16 mouse cellular contexts compared by ENCODE assay signal in the genomic region with DNA sequence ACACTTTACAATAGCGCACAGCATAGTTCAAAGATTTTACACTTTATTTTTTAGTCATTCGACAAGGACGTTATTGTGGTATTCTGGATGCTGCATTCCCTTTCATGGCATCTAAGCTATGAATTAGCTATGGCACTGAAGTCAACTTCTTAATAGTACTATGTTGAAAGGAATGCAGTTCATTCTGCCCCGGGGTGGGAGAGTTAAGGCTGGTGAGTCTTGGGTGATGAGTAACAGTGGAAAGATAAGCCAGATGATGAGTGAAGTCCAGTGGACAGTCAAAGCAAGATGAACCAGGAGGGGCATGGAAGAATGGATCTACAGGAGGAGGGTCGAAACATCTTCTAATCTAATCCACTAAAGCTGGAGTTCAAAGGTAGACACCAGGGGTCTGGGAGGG.
"Had no signal": no experiment of that assay in that cellular context is flagged by ENCODE, and none has a peak within 500 bp of the region (broad histone marks: within the 10 kb centered on the region; RNA-seq: fewer than 3 reads in every experiment).

No protein-coding gene starts in this region.

- H3K4me2 ChIP-seq: liver, embryonic 13.5 days; midbrain, embryonic 13.5 days; neural tube, embryonic 13.5 days had no signal

- H3K36me3 ChIP-seq: liver, embryonic 13.5 days; midbrain, embryonic 13.5 days; neural tube, embryonic 13.5 days had no signal

- DNase-seq: kidney, adult 9 months; kidney, postnatal 14 days; layer of hippocampus, adult 9-11 months; liver, embryonic 13.5 days; lung, adult 2 months; lung, postnatal 14 days; lung, postnatal 4 days; retina, postnatal 1 day; right cerebral cortex, postnatal 25 days; thymus, adult 18-20 months; thymus, postnatal 36 days had no signal

- H3K9ac ChIP-seq: liver, embryonic 13.5 days; midbrain, embryonic 13.5 days; neural tube, embryonic 13.5 days had no signal

- H3K27me3 ChIP-seq: liver, embryonic 13.5 days; midbrain, embryonic 13.5 days; neural tube, embryonic 13.5 days had no signal

- H3K27ac ChIP-seq: layer of hippocampus, adult 2 months; liver, embryonic 13.5 days; midbrain, embryonic 13.5 days; neural tube, embryonic 13.5 days had no signal

- H3K4me3 ChIP-seq: layer of hippocampus, adult 2 months; liver, embryonic 13.5 days; midbrain, embryonic 13.5 days; myocyte; neural tube, embryonic 13.5 days had no signal

- ATAC-seq: midbrain, embryonic 13.5 days; midbrain, embryonic 16.5 days had no signal

- H3K9me3 ChIP-seq: liver, embryonic 13.5 days; midbrain, embryonic 13.5 days; neural tube, embryonic 13.5 days had no signal

- H3K4me1 ChIP-seq: liver, embryonic 13.5 days; midbrain, embryonic 13.5 days; neural tube, embryonic 13.5 days had no signal
